Mouse (Mus musculus): ENCODE data around the gene Ezr.

- TF ChIP-seq CTCF (IDR thresholded peaks at IDR 0.05; ENCODE audit: extremely low read depth, insufficient read length, insufficient replicate concordance, low read depth, low read length) (no peak), POLR2A (IDR thresholded peaks at IDR 0.05; ENCODE audit: low read depth, low read length) (no peak)
These were observed 30.2 kb upstream of the Ezr start for GRCm38 (mm10) chr17:6812851-6813191.
